Mouse (Mus musculus): Measurements from ENCODE around the gene Pla2g4e.

The Pla2g4e gene

DNA sequence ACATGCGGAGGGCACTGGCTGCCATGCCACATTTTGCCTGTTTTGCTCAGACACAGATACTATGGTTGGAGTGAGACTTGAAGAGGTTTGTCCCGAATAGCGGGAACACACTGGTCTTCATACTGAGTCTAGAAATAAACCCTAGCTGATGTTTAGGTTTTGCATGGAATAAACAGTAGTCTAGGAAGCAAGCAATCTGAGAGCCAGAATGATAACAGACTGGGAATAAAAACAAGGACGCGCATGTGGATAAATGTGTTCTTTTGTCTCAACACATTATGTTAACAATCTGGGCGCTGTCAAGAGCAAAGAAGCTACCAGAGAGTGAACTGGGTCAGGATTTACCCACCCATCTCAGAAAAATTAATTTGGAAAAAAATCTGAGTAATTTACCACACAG is 122.2 kb downstream of the Pla2g4e start:
- DNase-seq (ENCODE audit: low spot score in 2 of 2): no peak

DNA sequence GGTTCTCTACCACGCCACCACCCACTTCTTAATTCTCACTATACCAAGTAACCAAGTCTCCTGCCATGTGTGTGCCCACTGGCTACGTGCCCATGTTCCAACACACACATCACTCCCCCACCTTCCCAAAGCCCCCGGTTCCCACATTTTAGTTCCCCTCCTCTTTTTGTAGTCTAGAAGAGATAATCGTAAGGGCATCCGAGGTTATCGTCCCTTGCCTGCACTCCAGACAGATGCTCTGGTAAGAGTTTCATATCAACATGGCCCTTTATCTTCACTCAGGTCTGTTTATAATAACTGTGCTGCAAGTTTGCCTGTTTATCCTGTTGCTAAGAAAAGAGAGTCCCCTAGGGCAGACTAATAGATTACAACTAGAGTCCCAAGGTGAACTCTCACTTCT is 127.8 kb downstream of the Pla2g4e start:
- no peak for DNase-seq (ENCODE audit: low spot score in 2 of 2)

Measured in left cerebral cortex, adult 9 months (tissue).